Mouse (Mus musculus) intestine, postnatal 0 days (tissue): ENCODE results near the gene 4921507P07Rik. TPM values are rescaled to one million over a fixed set of nuclear protein-coding genes. Genes with fewer than 3 reads are reported as not detected.
A peak's percentile ranks its signal among the peaks of the same experiment; 100 is the strongest.
"Not testable (repeated sequence)": the region's sequence is repeated elsewhere in the genome, so short reads cannot be mapped to it uniquely, and the experiment has no call there.

Experiments used
- ATAC-seq: fragments of 200-750 bp; cut with Nextera tagmentation; 2 replicates; pipeline ENCODE4 v1.8.0; 2017; ENCODE audit warnings: mild to moderate bottlenecking, moderate TSS enrichment, moderate library complexity
- H3K27ac ChIP-seq: fragments of 300-500 bp; sonication (generic); 2 replicates; pipeline ENCODE4 v1.5.1; 2014; ENCODE audit warnings: mild to moderate bottlenecking, low read depth, low read length, moderate library complexity
- H3K27me3 ChIP-seq: fragments of 300-500 bp; sonication (generic); replicated peaks from 2 replicates; pipeline ENCODE4 v1.6.1; 2014; ENCODE audit warnings: low read length, mixed read lengths; ENCODE audit not compliant: control insufficient read depth, insufficient read depth
- H3K36me3 ChIP-seq: fragments of 300-500 bp; sonication (generic); 2 replicates; pipeline ENCODE4 v1.6.1; 2014; ENCODE audit warnings: mild to moderate bottlenecking, moderate library complexity; ENCODE audit not compliant: control insufficient read depth, insufficient read depth
- H3K4me1 ChIP-seq: fragments of 300-500 bp; sonication (generic); replicated peaks from 2 replicates; pipeline ENCODE4 v1.6.1; 2014; ENCODE audit warnings: antibody characterized with exemption, low read length, mixed read lengths; ENCODE audit not compliant: control insufficient read depth, insufficient read depth
- H3K4me2 ChIP-seq: fragments of 300-500 bp; sonication (generic); replicated peaks from 2 replicates; pipeline ENCODE4 v1.6.1; 2014; ENCODE audit warnings: low read depth, mild to moderate bottlenecking, moderate library complexity
- H3K4me3 ChIP-seq: fragments of 300-500 bp; sonication (generic); 2 replicates; pipeline ENCODE4 v1.5.1; 2014; ENCODE audit warnings: low read depth, low read length
- H3K9ac ChIP-seq: fragments of 300-500 bp; sonication (generic); 2 replicates; pipeline ENCODE4 v1.6.1; 2014; ENCODE audit warnings: mild to moderate bottlenecking, low read depth, low read length
- H3K9me3 ChIP-seq: fragments of 300-500 bp; sonication (generic); 2 replicates; pipeline ENCODE4 v1.6.1; 2016; ENCODE audit warnings: mixed run types; ENCODE audit not compliant: control insufficient read depth
- CTCF ChIP-seq: sonication (generic); IDR thresholded peaks from 2 replicates; pipeline ENCODE4 v1.5.1; 2016; ENCODE audit warnings: low read depth, mild to moderate bottlenecking, control low read depth, antibody characterized with exemption, moderate library complexity
- WGBS: fragments of 180-500 bp; shearing (Covaris S2); extraction: QIAGEN DNeasy Blood & Tissue Kit; methylation state at CpG from one replicate; pipeline ENCODE4 v1.1.7; 2014; 5-methylcytosine and 5-hydroxymethylcytosine counted together
- polyA plus RNA-seq: library from polyadenylated mRNA; unstranded; fragments of >200 nt; fragmentation: Nextera tagmentation; extraction: Ambion mirVana; gene quantifications from 2 replicates; pipeline ENCODE4 v1.2.1, GENCODE M21; 2015

Gene 4921507P07Rik
- polyA plus RNA-seq, 1 experiment from 2014 or later = 0.30 TPM

- H3K4me2 ChIP-seq, H3K27me3 ChIP-seq, ATAC-seq, H3K4me1 ChIP-seq, H3K27ac ChIP-seq, H3K4me3 ChIP-seq, H3K36me3 ChIP-seq, H3K9ac ChIP-seq, H3K9me3 ChIP-seq: not testable (repeated sequence)
- 78% methylated on average over 1 of the region's 1 CpGs for WGBS
- TF ChIP-seq CTCF = peak; percentile 54
Observed at GRCm38 (mm10) chr6:50618273-50618672, 21.8 kb upstream of the 4921507P07Rik start.

GRCm38 (mm10) chr6:50601620-50602019, 5.2 kb upstream of the 4921507P07Rik start:
- Histone ChIP-seq H3K4me2 (no peak overlapping the region), H3K4me3 (no peak overlapping the region), H3K4me1 (no peaks in the 10 kb centered on the region), H3K9me3 (no peaks in the 10 kb centered on the region), H3K27me3 (no peaks in the 10 kb centered on the region), H3K36me3 (no peaks in the 10 kb centered on the region), H3K9ac (no peak overlapping the region), H3K27ac (no peak overlapping the region)
- WGBS = 27% methylated on average over 4 of the region's 4 CpGs
- no peak for ATAC-seq
- peak; percentile 87 for TF ChIP-seq CTCF

- Histone ChIP-seq H3K9ac (no peak overlapping the region), H3K4me2 (no peak overlapping the region), H3K9me3 (no peaks in the 10 kb centered on the region), H3K4me1 (no peaks in the 10 kb centered on the region), H3K27me3 (no peaks in the 10 kb centered on the region), H3K4me3 (no peak overlapping the region), H3K27ac (no peak overlapping the region), H3K36me3 (no peaks in the 10 kb centered on the region)
- ATAC-seq = no peak
- TF ChIP-seq CTCF = peak; percentile 21; the same call in 1 of the 2 replicates
- 46% methylated on average over 5 of the region's 5 CpGs for WGBS
Observed at GRCm38 (mm10) chr6:50598560-50598959, 2.1 kb upstream of the 4921507P07Rik start.

- Histone ChIP-seq H3K9me3 (no peaks in the 10 kb centered on the region), H3K27ac (no peak overlapping the region), H3K4me2 (no peak overlapping the region), H3K9ac (no peak overlapping the region), H3K4me3 (no peak overlapping the region), H3K4me1 (no peaks in the 10 kb centered on the region), H3K36me3 (no peaks in the 10 kb centered on the region), H3K27me3 (no peaks in the 10 kb centered on the region)
- TF ChIP-seq CTCF = peak; percentile 31; the same call in 1 of the 2 replicates
- no peak for ATAC-seq
- WGBS = 91% methylated on average over 2 of the region's 2 CpGs
Observed at GRCm38 (mm10) chr6:50594372-50594771, 2.1 kb downstream of the 4921507P07Rik start.

- ATAC-seq = no peak
- Histone ChIP-seq H3K4me3 (no peak overlapping the region), H3K4me2 (no peak overlapping the region), H3K4me1 (no peaks in the 10 kb centered on the region), H3K27ac (no peak overlapping the region), H3K9ac (no peak overlapping the region), H3K9me3 (no peaks in the 10 kb centered on the region), H3K27me3 (no peaks in the 10 kb centered on the region), H3K36me3 (no peaks in the 10 kb centered on the region)
- peak; percentile 40; the same call in 1 of the 2 replicates for TF ChIP-seq CTCF
- 74% methylated on average over 10 of the region's 10 CpGs for WGBS
Observed at GRCm38 (mm10) chr6:50593334-50593845, 3.0 kb downstream of the 4921507P07Rik start.

GRCm38 (mm10) chr6:50590234-50590633, 6.2 kb downstream of the 4921507P07Rik start:
- Histone ChIP-seq H3K27me3 (no peaks in the 10 kb centered on the region), H3K4me3 (no peak overlapping the region), H3K9me3 (no peaks in the 10 kb centered on the region), H3K27ac (no peak overlapping the region), H3K4me2 (no peak overlapping the region), H3K9ac (no peak overlapping the region), H3K4me1 (no peaks in the 10 kb centered on the region), H3K36me3 (no peaks in the 10 kb centered on the region)
- WGBS = 36% methylated on average over 3 of the region's 3 CpGs
- no peak for ATAC-seq
- TF ChIP-seq CTCF = no peak

- Histone ChIP-seq H3K27me3 (no peaks in the 10 kb centered on the region), H3K4me2 (no peak overlapping the region), H3K4me3 (no peak overlapping the region), H3K4me1 (no peaks in the 10 kb centered on the region), H3K36me3 (no peaks in the 10 kb centered on the region), H3K27ac (no peak overlapping the region), H3K9me3 (no peaks in the 10 kb centered on the region), H3K9ac (no peak overlapping the region)
- no peak for ATAC-seq
- TF ChIP-seq CTCF = peak; percentile 87
- whole genome bisulfite sequencing = 96% methylated on average over 1 of the region's 1 CpGs
Observed at GRCm38 (mm10) chr6:50588251-50588650, 8.2 kb downstream of the 4921507P07Rik start.
